Mouse (Mus musculus) liver, embryonic 14.5 days (tissue): ENCODE results near the gene Bcl11b.

ENCODE experiments used
- CTCF ChIP-seq: IDR thresholded peaks from 2 replicates; pipeline ENCODE4 v1.5.1; 2016; ENCODE audit warnings: antibody characterized with exemption, low read depth, control low read depth
- EP300 ChIP-seq: IDR thresholded peaks from 2 replicates; pipeline ENCODE4 v1.6.1; 2016; ENCODE audit warnings: antibody characterized with exemption, low read depth

- TF ChIP-seq CTCF: no peak
- no peak for TF ChIP-seq EP300
These were observed 6.2 kb downstream of the Bcl11b start for GRCm38 (mm10) chr12:107997241-107997640.
